Mouse (Mus musculus) MEL (cell line): ENCODE results near the gene Smad1. TPM values are rescaled to one million over a fixed set of nuclear protein-coding genes. Genes with fewer than 3 reads are reported as not detected.

Experiments used
- DNase-seq: peaks from one replicate; pipeline ENCODE4 v3.0.0; 2011; ENCODE audit warnings: low read depth, low spot score
- H3K27ac ChIP-seq: 2 replicates; pipeline ENCODE4 v1.5.1; 2012; ENCODE audit warnings: low read depth, mild to moderate bottlenecking, control low read depth, low read length, moderate library complexity; ENCODE audit not compliant: control insufficient read depth
- H3K27me3 ChIP-seq, 2 experiments: fragments of 150-350 bp in 1 of 2; sonication (generic) in 1 of 2; 2 replicates each; pipeline ENCODE4 v1.6.1; 2012; ENCODE audit warnings: low read length in 2 of 2, mild to moderate bottlenecking in 2 of 2, improper control_type of control experiment in 1 of 2, moderate library complexity in 1 of 2; ENCODE audit not compliant: insufficient read depth in 2 of 2, control insufficient read depth in 1 of 2
- H3K36me3 ChIP-seq, 2 experiments: 2 replicates each; pipeline ENCODE4 v1.6.1; 2012 to 2014; ENCODE audit warnings: low read length in 2 of 2, improper control_type of control experiment in 1 of 2, inconsistent platforms in 1 of 2, mild to moderate bottlenecking in 1 of 2; ENCODE audit not compliant: insufficient read depth in 2 of 2, control insufficient read depth in 1 of 2
- H3K4me1 ChIP-seq, 2 experiments: fragments of 150-350 bp in 1 of 2; sonication (generic) in 1 of 2; 2 replicates each; pipeline ENCODE4 v1.6.1; 2012; ENCODE audit warnings: low read length in 2 of 2, improper control_type of control experiment in 1 of 2, mild to moderate bottlenecking in 1 of 2; ENCODE audit not compliant: insufficient read depth in 2 of 2, control insufficient read depth in 1 of 2
- H3K4me3 ChIP-seq, 2 experiments: fragments of 150-350 bp in 1 of 2; sonication (generic) in 1 of 2; 2 replicates each; pipeline ENCODE4 v1.5.1; 2012; ENCODE audit warnings: low read depth in 2 of 2, low read length in 2 of 2, mild to moderate bottlenecking in 2 of 2, moderate library complexity in 2 of 2, control low read depth in 1 of 2, improper control_type of control experiment in 1 of 2; ENCODE audit not compliant: control insufficient read depth in 1 of 2, insufficient read depth in 1 of 2
- H3K79me2 ChIP-seq: 2 replicates; pipeline ENCODE4 v1.6.1; 2012; ENCODE audit warnings: mild to moderate bottlenecking, low read length, moderate library complexity; ENCODE audit not compliant: control insufficient read depth, poor library complexity, insufficient read depth
- H3K9ac ChIP-seq: 2 replicates; pipeline ENCODE4 v1.6.1; 2012; ENCODE audit warnings: low read depth, mild to moderate bottlenecking, control low read depth, low read length, moderate library complexity; ENCODE audit not compliant: control insufficient read depth, poor library complexity, severe bottlenecking
- H3K9me3 ChIP-seq: fragments of 150-350 bp; sonication (generic); replicated peaks from 2 replicates; pipeline ENCODE4 v1.6.1; 2012; ENCODE audit warnings: mild to moderate bottlenecking, low read length, improper control_type of control experiment, moderate library complexity; ENCODE audit not compliant: insufficient read depth
- BHLHE40 ChIP-seq: IDR thresholded peaks from 2 replicates; pipeline ENCODE4 v1.6.1; 2012; ENCODE audit warnings: low read depth, mild to moderate bottlenecking, inconsistent platforms, low read length, improper control_type of control experiment, borderline replicate concordance
- CHD2 ChIP-seq: IDR thresholded peaks from 2 replicates; pipeline ENCODE4 v1.6.1; 2011; ENCODE audit warnings: low read length, improper control_type of control experiment
- CTCF ChIP-seq, 3 experiments: IDR thresholded peaks in 2 of 3; conservative IDR thresholded peaks in 1 of 3; 2 replicates each; pipeline ENCODE4 v1.5.1; 2011 to 2012; ENCODE audit warnings: low read length in 3 of 3, low read depth in 2 of 3, mild to moderate bottlenecking in 2 of 3, improper control_type of control experiment in 1 of 3, inconsistent platforms in 1 of 3, mixed read lengths in 1 of 3, moderate library complexity in 1 of 3; ENCODE audit not compliant: control insufficient read depth in 1 of 3, insufficient read depth in 1 of 3, poor library complexity in 1 of 3, severe bottlenecking in 1 of 3
- ELF1 ChIP-seq: IDR thresholded peaks from 2 replicates; pipeline ENCODE4 v1.6.1; 2014; ENCODE audit warnings: low read depth, mild to moderate bottlenecking, inconsistent platforms, low read length, improper control_type of control experiment, moderate library complexity
- EP300 ChIP-seq, 2 experiments: IDR thresholded peaks; 2 replicates each; pipeline ENCODE4 v1.6.1; 2011; ENCODE audit warnings: improper control_type of control experiment in 2 of 2, low read length in 2 of 2, low read depth in 1 of 2, mild to moderate bottlenecking in 1 of 2
- GABPA ChIP-seq: IDR thresholded peaks from 2 replicates; pipeline ENCODE4 v1.6.1; 2012; ENCODE audit warnings: low read depth, mild to moderate bottlenecking, inconsistent platforms, low read length, improper control_type of control experiment, moderate library complexity
- GATA1 ChIP-seq: IDR thresholded peaks from 2 replicates; pipeline ENCODE4 v1.6.1; 2011; ENCODE audit warnings: low read depth, low read length, improper control_type of control experiment
- JUND ChIP-seq: IDR thresholded peaks from 2 replicates; pipeline ENCODE4 v1.6.1; 2011; ENCODE audit warnings: low read depth, mild to moderate bottlenecking, improper control_type of control experiment, low read length
- MAFK ChIP-seq: IDR thresholded peaks from 2 replicates; pipeline ENCODE4 v1.6.1; 2011; ENCODE audit warnings: low read depth, mild to moderate bottlenecking, low read length, improper control_type of control experiment, borderline replicate concordance
- MAX ChIP-seq: IDR thresholded peaks from 2 replicates; pipeline ENCODE4 v1.6.1; 2011; ENCODE audit warnings: low read length, improper control_type of control experiment
- MAZ ChIP-seq: IDR thresholded peaks from 2 replicates; pipeline ENCODE4 v1.6.1; 2012; ENCODE audit warnings: low read depth, mild to moderate bottlenecking, inconsistent platforms, low read length, improper control_type of control experiment
- MYB ChIP-seq: IDR thresholded peaks from 2 replicates; pipeline ENCODE4 v1.6.1; 2011; ENCODE audit warnings: mild to moderate bottlenecking, low read depth, low read length, improper control_type of control experiment
- MYC ChIP-seq: IDR thresholded peaks from 2 replicates; pipeline ENCODE4 v1.6.1; 2011; ENCODE audit warnings: low read depth, mild to moderate bottlenecking, low read length, improper control_type of control experiment, moderate library complexity
- NRF1 ChIP-seq: IDR thresholded peaks from 2 replicates; pipeline ENCODE4 v1.6.1; 2014; ENCODE audit warnings: low read depth, mild to moderate bottlenecking, inconsistent platforms, low read length, improper control_type of control experiment, moderate library complexity; ENCODE audit not compliant: poor library complexity, insufficient read depth, severe bottlenecking
- POLR2AphosphoS5 ChIP-seq: IDR thresholded peaks from 2 replicates; pipeline ENCODE4 v1.6.1; 2012; ENCODE audit warnings: low read depth, borderline replicate concordance, mild to moderate bottlenecking, inconsistent platforms, low read length, moderate library complexity, mixed read lengths
- RCOR1 ChIP-seq: IDR thresholded peaks from 2 replicates; pipeline ENCODE4 v1.6.1; 2012; ENCODE audit warnings: low read depth, mild to moderate bottlenecking, inconsistent platforms, low read length, improper control_type of control experiment
- SIN3A ChIP-seq: IDR thresholded peaks from 2 replicates; pipeline ENCODE4 v1.6.1; 2012; ENCODE audit warnings: low read length, improper control_type of control experiment, inconsistent platforms
- USF1 ChIP-seq: IDR thresholded peaks from 2 replicates; pipeline ENCODE4 v1.6.1; 2014; ENCODE audit warnings: low read depth, mild to moderate bottlenecking, inconsistent platforms, low read length, improper control_type of control experiment, moderate library complexity
- USF2 ChIP-seq, 2 experiments: IDR thresholded peaks; 2 replicates each; pipeline ENCODE4 v1.6.1; 2011 to 2012; ENCODE audit warnings: improper control_type of control experiment in 2 of 2, low read length in 2 of 2, borderline replicate concordance in 1 of 2, inconsistent platforms in 1 of 2, low read depth in 1 of 2, mild to moderate bottlenecking in 1 of 2; ENCODE audit not compliant: insufficient read depth in 1 of 2
- ZC3H11A ChIP-seq: IDR thresholded peaks from 2 replicates; pipeline ENCODE4 v1.6.1; 2012; ENCODE audit warnings: low read depth, mild to moderate bottlenecking, inconsistent platforms, low read length, improper control_type of control experiment
- ZKSCAN1 ChIP-seq: IDR thresholded peaks from 2 replicates; pipeline ENCODE4 v1.6.1; 2012; ENCODE audit warnings: low read depth, mild to moderate bottlenecking, inconsistent platforms, low read length, improper control_type of control experiment, moderate library complexity
- ZMIZ1 ChIP-seq: IDR thresholded peaks from 2 replicates; pipeline ENCODE4 v1.6.1; 2012; ENCODE audit warnings: low read depth, mild to moderate bottlenecking, inconsistent platforms, low read length, improper control_type of control experiment, moderate library complexity
- ZNF384 ChIP-seq: IDR thresholded peaks from 2 replicates; pipeline ENCODE4 v1.6.1; 2012; ENCODE audit warnings: low read depth, mild to moderate bottlenecking, inconsistent platforms, low read length, improper control_type of control experiment
- polyA plus RNA-seq, 2 experiments: library from polyadenylated mRNA; stranded (reverse) in 1 of 2; unstranded in 1 of 2; fragments of >175 nt in 1 of 2; fragments of >200 nt in 1 of 2; gene quantifications; 2 replicates each; pipeline versions ENCODE4 v1.2.1 to v1.2.4; 2012; ENCODE audit warnings: low replicate concordance in 2 of 2, low read depth in 1 of 2; ENCODE audit not compliant: insufficient read length in 2 of 2, insufficient read depth in 1 of 2, missing spikeins in 1 of 2
- total RNA-seq: library from RNA; depleted of rRNA; stranded (reverse); fragments of 300-350 nt; gene quantifications from 2 replicates; pipeline ENCODE4 v1.2.3, GENCODE M21; 2012

Gene Smad1
- total and polyA plus RNA-seq, 3 experiments, result 1.3 to 2.0 TPM; not detected in 1

DNA sequence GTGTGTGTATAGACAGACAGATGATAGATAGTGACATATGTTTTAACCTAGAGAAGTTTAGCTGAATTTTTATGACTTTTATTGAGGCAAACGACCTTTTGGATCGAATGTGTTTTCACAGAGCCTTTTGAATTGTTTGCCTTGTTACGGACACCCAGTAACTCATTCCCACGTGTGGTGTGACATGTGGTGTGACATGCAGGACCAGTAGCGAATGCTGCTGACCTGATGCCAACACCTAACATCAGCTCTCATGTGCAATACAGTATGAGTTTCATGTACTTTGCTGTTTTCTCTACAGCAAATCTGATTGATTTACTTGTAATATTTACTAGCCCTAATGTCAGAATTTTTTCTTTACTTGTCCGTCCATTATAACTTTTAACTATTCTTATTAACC is 53.5 kb downstream of the Smad1 start:
- TF ChIP-seq GATA1 (no peak), CHD2 (no peak), POLR2AphosphoS5 (no peak), RCOR1 (no peak), ELF1 (no peak), USF1 (no peak), SIN3A (no peak), CTCF (IDR thresholded peaks at IDR 0.05 in 2 of 3, conservative IDR thresholded peaks at IDR 0.05 in 1 of 3; ENCODE audit: control insufficient read depth in 1 of 3, insufficient read depth in 1 of 3, low read depth in 2 of 3, low read length in 3 of 3, poor library complexity in 1 of 3, severe bottlenecking in 1 of 3) (no peak), USF2 (IDR thresholded peaks at IDR 0.05; ENCODE audit: borderline replicate concordance in 1 of 2, insufficient read depth in 1 of 2, low read depth in 1 of 2, low read length in 2 of 2) (no peak), JUND (no peak), MYC (no peak), ZKSCAN1 (no peak), MAZ (no peak), NRF1 (no peak), ZMIZ1 (no peak), MAFK (no peak), BHLHE40 (no peak), ZC3H11A (no peak), MAX (no peak)
- H3K27ac ChIP-seq, result no peak overlapping the region
- no peak overlapping the region for H3K9ac ChIP-seq
- no peaks in the 10 kb centered on the region; a peak in 1 of 4 replicates for H3K36me3 ChIP-seq
- H3K79me2 ChIP-seq, result no peaks in the 10 kb centered on the region
- no peaks in the 10 kb centered on the region for H3K27me3 ChIP-seq
- H3K9me3 ChIP-seq, result no peaks in the 10 kb centered on the region
- H3K4me1 ChIP-seq, result no peaks in the 10 kb centered on the region; a peak in 1 of 4 replicates
- DNase-seq, result no peak
- H3K4me3 ChIP-seq, result no peak overlapping the region

DNA sequence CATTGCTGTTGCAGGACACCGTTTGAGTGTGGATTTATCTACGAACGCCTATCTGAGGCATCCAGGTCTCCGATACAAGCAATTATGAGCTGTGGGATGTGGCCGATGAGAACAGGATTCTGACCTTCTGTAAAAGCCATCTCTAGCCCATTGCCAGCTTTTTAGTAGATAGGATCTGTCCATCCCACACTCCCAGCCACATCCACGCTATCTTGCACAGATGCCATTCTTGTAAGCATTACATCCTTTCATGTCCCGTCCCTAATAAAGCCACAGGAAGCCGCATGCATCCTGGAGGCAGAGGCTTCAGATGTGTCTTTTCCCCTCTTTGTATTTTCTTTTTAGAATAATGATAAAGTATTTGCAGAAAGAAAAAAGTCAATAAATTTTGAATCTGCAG is 58.1 kb downstream of the Smad1 start:
- no peaks in the 10 kb centered on the region for H3K9me3 ChIP-seq
- no peaks in the 10 kb centered on the region for H3K4me1 ChIP-seq
- H3K36me3 ChIP-seq, result no peaks in the 10 kb centered on the region; a peak in 1 of 4 replicates
- H3K9ac ChIP-seq, result no peak overlapping the region
- H3K4me3 ChIP-seq, result no peak overlapping the region
- H3K27ac ChIP-seq, result no peak overlapping the region
- TF ChIP-seq USF1 (no peak), EP300 (IDR thresholded peaks at IDR 0.05; ENCODE audit: low read depth in 1 of 2, low read length in 2 of 2) (no peak), ZMIZ1 (no peak), ZNF384 (no peak), GABPA (no peak), MYB (no peak), CTCF (IDR thresholded peaks at IDR 0.05 in 2 of 3, conservative IDR thresholded peaks at IDR 0.05 in 1 of 3; ENCODE audit: control insufficient read depth in 1 of 3, insufficient read depth in 1 of 3, low read depth in 2 of 3, low read length in 3 of 3, poor library complexity in 1 of 3, severe bottlenecking in 1 of 3) (no peak), GATA1 (no peak), ELF1 (no peak), RCOR1 (no peak)
- H3K27me3 ChIP-seq, result no peaks in the 10 kb centered on the region
- no peak for DNase-seq
- no peaks in the 10 kb centered on the region for H3K79me2 ChIP-seq
